Mouse (Mus musculus): ENCODE data around the gene Faf2.

The Faf2 gene

GRCm38 (mm10) chr13:54704890-54705289 is 83.3 kb downstream of the Faf2 start:
- DNase-seq (ENCODE audit: inconsistent age in 2 of 2, low spot score in 1 of 2) = no peak

DNA sequence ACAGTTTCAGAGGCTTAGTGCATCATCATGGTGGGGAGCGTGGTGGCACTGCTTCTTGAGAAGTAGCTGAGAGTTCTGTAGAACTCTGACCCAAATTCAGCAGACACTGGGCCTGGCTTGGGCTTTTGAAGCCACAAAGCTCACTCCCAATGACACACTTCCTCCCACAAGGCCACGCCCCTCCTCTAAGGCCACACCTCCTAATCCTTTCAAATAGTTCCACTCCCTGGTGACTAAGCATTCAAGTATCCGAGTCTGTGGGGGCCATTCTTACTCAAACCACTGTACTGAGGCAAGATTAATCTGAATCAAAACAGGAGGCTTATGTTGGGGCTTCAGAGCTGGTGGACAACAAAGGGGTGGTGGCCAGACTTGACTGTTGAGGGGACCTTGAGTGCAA is 89.3 kb downstream of the Faf2 start:
- DNase-seq (ENCODE audit: inconsistent age in 2 of 2, low spot score in 1 of 2) = no peak

Measured in adrenal gland, adult (tissue).